Mouse (Mus musculus) T-cell, adult 2 months (primary cell): ENCODE results near the gene Gm15319.
"Not testable (repeated sequence)": the region's sequence is repeated elsewhere in the genome, so short reads cannot be mapped to it uniquely, and the experiment has no call there.

ENCODE experiments used
- DNase-seq: peaks from one replicate; pipeline ENCODE4 v3.0.0; 2022; ENCODE audit warnings: low spot score

Gm15319 gene

DNA sequence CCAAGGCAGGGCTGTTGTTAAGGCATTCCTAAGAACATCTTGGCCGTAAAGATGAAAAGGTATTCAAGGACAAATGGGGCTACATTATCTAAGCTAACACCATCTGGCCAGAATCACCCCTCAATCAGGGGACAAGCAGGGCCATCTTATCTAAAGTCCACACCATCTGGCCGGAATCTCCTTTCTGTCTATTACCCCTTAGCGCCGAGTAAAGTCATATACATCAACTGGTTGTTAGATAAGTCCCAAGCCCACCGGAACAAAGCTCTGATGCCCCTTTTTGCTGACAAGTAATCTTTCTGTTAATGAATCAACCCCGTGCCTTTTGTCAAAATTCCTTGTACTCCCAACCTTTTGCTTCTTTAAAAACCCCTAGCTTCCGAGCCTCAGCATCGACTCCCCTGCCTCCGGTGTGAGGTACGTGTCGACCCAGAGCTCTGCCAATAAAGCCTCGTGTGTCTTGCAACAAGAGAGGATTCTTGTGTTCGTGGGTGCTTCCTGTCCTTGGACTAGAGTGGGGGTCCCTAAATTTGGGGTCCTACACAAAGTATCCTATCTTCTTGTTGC is 65.0 kb downstream of the Gm15319 start:
- peak; percentile 36 for DNase-seq

- DNase-seq, result peak; percentile 74
These were observed 66.0 kb downstream of the Gm15319 start for GRCm38 (mm10) chr8:20296803-20297702.

DNA sequence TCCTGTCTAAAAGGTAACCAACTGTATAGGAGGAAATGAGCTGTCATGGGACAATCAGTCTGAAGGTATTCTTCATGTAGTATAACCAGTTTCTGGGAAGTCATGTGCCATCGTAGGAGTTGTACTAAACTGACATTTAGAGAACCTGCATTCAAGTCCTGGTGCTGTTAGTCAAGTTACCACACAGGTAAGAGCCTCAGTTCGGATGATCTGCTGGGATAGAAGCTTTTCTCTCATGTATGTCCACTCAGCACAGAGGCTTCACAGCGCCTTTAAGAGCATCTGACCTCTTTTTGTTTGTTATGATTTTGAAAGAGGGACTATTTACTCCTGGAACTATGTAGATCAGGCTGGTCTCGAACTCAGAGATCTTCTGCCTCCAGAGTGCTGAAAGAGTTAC is 67.1 kb downstream of the Gm15319 start:
- not testable (repeated sequence) for DNase-seq

DNA sequence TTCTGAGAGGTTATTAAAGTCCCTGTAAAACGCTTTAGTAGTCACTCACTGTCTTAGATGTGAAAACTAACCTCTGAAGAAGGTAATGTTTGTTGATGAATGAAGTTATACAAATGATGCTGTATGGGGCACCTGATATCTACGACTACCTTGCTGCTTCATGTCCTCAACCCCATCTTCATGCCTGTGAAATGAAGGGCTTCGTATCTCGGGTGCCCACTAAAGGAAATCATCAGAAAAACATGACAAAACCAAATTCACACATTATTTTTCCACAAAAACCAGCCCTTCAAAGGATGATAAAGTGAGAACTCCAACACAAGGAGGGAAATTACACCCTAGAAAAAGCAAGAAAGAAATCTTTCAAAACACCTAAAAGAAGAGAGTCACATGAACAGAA is 68.2 kb downstream of the Gm15319 start:
- peak; percentile 30 for DNase-seq

DNA sequence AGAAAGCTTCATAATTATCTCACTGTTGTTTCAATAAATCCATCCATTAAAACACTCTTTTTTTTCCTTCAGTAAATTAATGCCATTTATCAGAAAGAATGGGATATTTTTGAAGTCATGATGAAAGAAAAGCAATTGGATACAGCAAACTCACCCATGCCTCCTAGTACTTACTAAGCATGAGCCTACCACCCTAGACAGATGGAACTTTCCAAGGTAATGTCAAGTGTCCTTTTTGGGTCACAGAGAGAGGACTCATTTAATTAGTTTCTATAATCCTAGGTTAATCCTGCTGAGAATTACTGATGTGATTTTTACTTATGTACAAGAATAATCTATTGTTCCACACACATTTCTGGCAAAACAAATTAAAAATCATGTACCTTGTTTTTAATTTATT is 69.0 kb downstream of the Gm15319 start:
- not testable (repeated sequence) for DNase-seq

DNA sequence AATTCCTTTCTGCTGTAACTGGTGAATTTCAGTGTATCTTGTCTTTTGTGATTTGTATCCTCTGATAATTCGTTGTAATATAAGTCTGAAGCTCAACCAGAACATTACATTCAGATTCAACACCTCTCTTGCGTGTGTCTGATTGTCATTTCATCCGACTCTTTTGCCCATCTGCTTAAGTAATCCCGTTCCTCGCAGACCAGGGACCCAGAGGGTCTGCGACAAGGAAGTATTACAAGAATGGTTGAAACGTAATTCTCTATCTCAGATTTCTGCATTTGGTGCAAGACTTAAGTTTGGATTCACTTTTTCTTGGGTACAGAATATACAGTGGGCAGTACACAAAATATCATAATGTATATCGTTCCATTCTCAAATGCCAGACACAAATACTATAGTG is 73.0 kb downstream of the Gm15319 start:
- not testable (repeated sequence) for DNase-seq

- DNase-seq, result not testable (repeated sequence)
These were observed 74.1 kb downstream of the Gm15319 start for GRCm38 (mm10) chr8:20288878-20289277.

- not testable (repeated sequence) for DNase-seq
These were observed 75.3 kb downstream of the Gm15319 start for GRCm38 (mm10) chr8:20287706-20288105.
